Mouse (Mus musculus) kidney, adult 2 months (tissue): Measurements from ENCODE around the gene Fam160a2. TPM values are rescaled to one million over a fixed set of nuclear protein-coding genes. Genes with fewer than 3 reads are reported as not detected.

Experiments
- DNase-seq: peaks from one replicate; pipeline ENCODE4 v3.0.0; 2021
- H3K27ac ChIP-seq: fragments of 200-500 bp; 2 replicates; pipeline ENCODE4 v1.5.1; 2012; ENCODE audit warnings: low read depth, low read length, control low read depth, inconsistent platforms; ENCODE audit not compliant: insufficient read depth
- H3K27me3 ChIP-seq: fragments of 200-500 bp; replicated peaks from 2 replicates; pipeline ENCODE4 v1.6.1; 2012; ENCODE audit warnings: mild to moderate bottlenecking, moderate library complexity, low read length, inconsistent platforms; ENCODE audit not compliant: control insufficient read depth, insufficient read depth
- H3K36me3 ChIP-seq: fragments of 200-500 bp; 2 replicates; pipeline ENCODE4 v1.6.1; 2012; ENCODE audit warnings: mild to moderate bottlenecking, moderate library complexity, low read length, inconsistent platforms; ENCODE audit not compliant: control insufficient read depth, insufficient read depth
- H3K4me1 ChIP-seq: fragments of 200-500 bp; 2 replicates; pipeline ENCODE4 v1.6.1; 2011; ENCODE audit warnings: low read length; ENCODE audit not compliant: control insufficient read depth, insufficient read depth
- H3K4me3 ChIP-seq: fragments of 200-500 bp; 2 replicates; pipeline ENCODE4 v1.5.1; 2011; ENCODE audit warnings: mild to moderate bottlenecking, low read depth, low read length, control low read depth; ENCODE audit not compliant: insufficient read depth
- CTCF ChIP-seq: fragments of 200-500 bp; conservative IDR thresholded peaks from 2 replicates; pipeline ENCODE4 v1.5.1; 2011; ENCODE audit warnings: low read depth, mild to moderate bottlenecking, control low read depth, low read length, moderate library complexity, mixed read lengths; ENCODE audit not compliant: insufficient read depth, insufficient read length
- POLR2A ChIP-seq: fragments of 200-500 bp; IDR thresholded peaks from one replicate; pipeline ENCODE4 v1.6.1; 2011; ENCODE audit warnings: low read depth, low read length, control low read depth
- WGBS: fragments of 180-500 bp; shearing (Covaris S2); methylation state at CpG from one replicate; pipeline ENCODE4 v1.1.7; 2018; 5-methylcytosine and 5-hydroxymethylcytosine counted together
- polyA plus RNA-seq: library from polyadenylated mRNA; depleted of rRNA; stranded (reverse); fragments of >200 nt; gene quantifications from 2 replicates; pipeline ENCODE4 v1.2.3, GENCODE M21; 2012

Fam160a2 gene
- polyA plus RNA-seq, 1 experiment: 39.6 TPM

GRCm38 (mm10) chr7:105426051-105426450 is 26.2 kb upstream of the Fam160a2 start:
- WGBS: 3% methylated on average over 11 of the region's 11 CpGs
- TF ChIP-seq POLR2A: no peak
- TF ChIP-seq CTCF: no peak
- no peak overlapping the region for H3K4me3 ChIP-seq

GRCm38 (mm10) chr7:105425424-105426043 is 25.7 kb upstream of the Fam160a2 start, which contains the start of gene Cckbr:
Cckbr (plus strand) TSS chr7:105425731.
- no peak for TF ChIP-seq POLR2A
- no peak for TF ChIP-seq CTCF
- 2% methylated on average over 31 of the region's 31 CpGs for WGBS
- no peak within 1 kb of the TSS for H3K4me3 ChIP-seq

More at GRCm38 (mm10) chr7:105426051-105426450, 26.2 kb upstream of the Fam160a2 start:
- no peak for DNase-seq
- Histone ChIP-seq H3K27me3 (peaks cover 4% of the 10 kb centered on the region), H3K4me1 (no peaks in the 10 kb centered on the region), H3K27ac (no peak overlapping the region), H3K36me3 (no peaks in the 10 kb centered on the region)

GRCm38 (mm10) chr7:105424368-105424767 is 24.5 kb upstream of the Fam160a2 start:
- TF ChIP-seq POLR2A (no peak), CTCF (no peak)
- Histone ChIP-seq H3K4me1 (no peaks in the 10 kb centered on the region), H3K4me3 (no peak overlapping the region), H3K27me3 (peaks cover 4% of the 10 kb centered on the region), H3K36me3 (no peaks in the 10 kb centered on the region), H3K27ac (no peak overlapping the region)
- no peak for DNase-seq
- 43% methylated on average over 5 of the region's 5 CpGs for WGBS

More at GRCm38 (mm10) chr7:105425424-105426043, 25.7 kb upstream of the Fam160a2 start, which contains the start of gene Cckbr:
- H3K27ac ChIP-seq: no peak within 1 kb of the TSS
- no peaks in the 10 kb centered on the region for H3K4me1 ChIP-seq
- peaks cover 4% of the 10 kb centered on the region for H3K27me3 ChIP-seq
- no peaks in the 10 kb centered on the region for H3K36me3 ChIP-seq
- DNase-seq: no peak

- Histone ChIP-seq H3K27me3 (peaks cover 2% of the 10 kb centered on the region), H3K36me3 (no peaks in the 10 kb centered on the region), H3K27ac (no peak overlapping the region), H3K4me3 (no peak overlapping the region), H3K4me1 (no peaks in the 10 kb centered on the region)
- TF ChIP-seq CTCF (no peak), POLR2A (no peak)
- 31% methylated on average over 2 of the region's 2 CpGs for WGBS
- DNase-seq: no peak
Measured at GRCm38 (mm10) chr7:105420903-105421302, 21.0 kb upstream of the Fam160a2 start.

GRCm38 (mm10) chr7:105418106-105418505 is 18.3 kb upstream of the Fam160a2 start:
- H3K27me3 ChIP-seq: no peaks in the 10 kb centered on the region; the same call in 1 of the 2 replicates
- no peaks in the 10 kb centered on the region for H3K36me3 ChIP-seq
- 85% methylated on average over 5 of the region's 5 CpGs for WGBS
- H3K4me1 ChIP-seq: no peaks in the 10 kb centered on the region
- TF ChIP-seq CTCF: no peak
- TF ChIP-seq POLR2A: no peak
- H3K27ac ChIP-seq: no peak overlapping the region
- no peak for DNase-seq
- no peak overlapping the region for H3K4me3 ChIP-seq

GRCm38 (mm10) chr7:105416529-105416928 is 16.7 kb upstream of the Fam160a2 start:
- H3K4me1 ChIP-seq: no peaks in the 10 kb centered on the region
- TF ChIP-seq POLR2A: no peak
- TF ChIP-seq CTCF: no peak
- H3K4me3 ChIP-seq: no peak overlapping the region
- no peaks in the 10 kb centered on the region; the same call in 1 of the 2 replicates for H3K27me3 ChIP-seq
- DNase-seq: no peak
- H3K27ac ChIP-seq: no peak overlapping the region
- H3K36me3 ChIP-seq: no peaks in the 10 kb centered on the region
- 94% methylated on average over 7 of the region's 7 CpGs for WGBS

- TF ChIP-seq CTCF: no peak
- TF ChIP-seq POLR2A: no peak
- DNase-seq: no peak
- Histone ChIP-seq H3K27ac (no peak overlapping the region), H3K4me1 (no peaks in the 10 kb centered on the region), H3K4me3 (no peak overlapping the region), H3K27me3 (no peaks in the 10 kb centered on the region; the same call in 1 of the 2 replicates), H3K36me3 (no peaks in the 10 kb centered on the region)
- 61% methylated on average over 6 of the region's 6 CpGs for WGBS
Measured at GRCm38 (mm10) chr7:105414385-105414784, 14.5 kb upstream of the Fam160a2 start.
